Mouse (Mus musculus): ENCODE measurements at regions not wholly inside any gene's neighbourhood (a gene's known extent, or its start where the extent isn't known, plus 50 kb on each side); places are given as distances from the start of the nearest gene placed in this dataset.

- TF ChIP-seq CTCF (IDR thresholded peaks at IDR 0.05; ENCODE audit: control insufficient read depth, insufficient read depth, insufficient replicate concordance, low read depth, low read length) (no peak), POLR2A (IDR thresholded peaks at IDR 0.05; ENCODE audit: control insufficient read depth, low read depth, low read length) (no peak)
- Histone ChIP-seq H3K4me1 (ENCODE audit: control insufficient read depth, insufficient read depth, low read length) (no peaks in the 10 kb centered on the region), H3K27me3 (ENCODE audit: control insufficient read depth, insufficient read depth, low read length) (no peaks in the 10 kb centered on the region), H3K36me3 (ENCODE audit: control insufficient read depth, insufficient read depth, low read length) (no peaks in the 10 kb centered on the region), H3K27ac (ENCODE audit: control insufficient read depth, insufficient read depth, low read depth, low read length) (no peak overlapping the region), H3K4me3 (ENCODE audit: control insufficient read depth, low read depth, low read length) (no peak overlapping the region)
Observed at GRCm38 (mm10) chr10:12018281-12018680, 675.1 kb downstream of the Epm2a start.

GRCm38 (mm10) chr10:12019159-12019779 lies 676.1 kb downstream of the Epm2a start:
- Histone ChIP-seq H3K27ac (ENCODE audit: control insufficient read depth, insufficient read depth, low read depth, low read length) (no peak overlapping the region), H3K4me3 (ENCODE audit: control insufficient read depth, low read depth, low read length) (no peak overlapping the region), H3K27me3 (ENCODE audit: control insufficient read depth, insufficient read depth, low read length) (no peaks in the 10 kb centered on the region), H3K36me3 (ENCODE audit: control insufficient read depth, insufficient read depth, low read length) (no peaks in the 10 kb centered on the region), H3K4me1 (ENCODE audit: control insufficient read depth, insufficient read depth, low read length) (no peaks in the 10 kb centered on the region)
- TF ChIP-seq CTCF (IDR thresholded peaks at IDR 0.05; ENCODE audit: control insufficient read depth, insufficient read depth, insufficient replicate concordance, low read depth, low read length), result no peak
- TF ChIP-seq POLR2A (IDR thresholded peaks at IDR 0.05; ENCODE audit: control insufficient read depth, low read depth, low read length), result no peak

GRCm38 (mm10) chr10:12020576-12020975 lies 677.4 kb downstream of the Epm2a start:
- Histone ChIP-seq H3K4me1 (ENCODE audit: control insufficient read depth, insufficient read depth, low read length) (no peaks in the 10 kb centered on the region), H3K4me3 (ENCODE audit: control insufficient read depth, low read depth, low read length) (no peak overlapping the region), H3K27ac (ENCODE audit: control insufficient read depth, insufficient read depth, low read depth, low read length) (no peak overlapping the region), H3K36me3 (ENCODE audit: control insufficient read depth, insufficient read depth, low read length) (no peaks in the 10 kb centered on the region), H3K27me3 (ENCODE audit: control insufficient read depth, insufficient read depth, low read length) (no peaks in the 10 kb centered on the region)
- no peak for TF ChIP-seq CTCF (IDR thresholded peaks at IDR 0.05; ENCODE audit: control insufficient read depth, insufficient read depth, insufficient replicate concordance, low read depth, low read length)
- TF ChIP-seq POLR2A (IDR thresholded peaks at IDR 0.05; ENCODE audit: control insufficient read depth, low read depth, low read length), result no peak

GRCm38 (mm10) chr10:12035159-12035558 lies 692.0 kb downstream of the Epm2a start:
- H3K27ac ChIP-seq (ENCODE audit: control insufficient read depth, insufficient read depth, low read depth, low read length), result no peak overlapping the region
- no peaks in the 10 kb centered on the region for H3K4me1 ChIP-seq (ENCODE audit: control insufficient read depth, insufficient read depth, low read length)
- no peak overlapping the region for H3K4me3 ChIP-seq (ENCODE audit: control insufficient read depth, low read depth, low read length)
- H3K36me3 ChIP-seq (ENCODE audit: control insufficient read depth, insufficient read depth, low read length), result no peaks in the 10 kb centered on the region
- H3K27me3 ChIP-seq (ENCODE audit: control insufficient read depth, insufficient read depth, low read length), result no peaks in the 10 kb centered on the region
- TF ChIP-seq CTCF (IDR thresholded peaks at IDR 0.05; ENCODE audit: control insufficient read depth, insufficient read depth, insufficient replicate concordance, low read depth, low read length) (no peak), POLR2A (IDR thresholded peaks at IDR 0.05; ENCODE audit: control insufficient read depth, low read depth, low read length) (no peak)

GRCm38 (mm10) chr10:12045937-12046336 lies 702.7 kb downstream of the Epm2a start:
- H3K4me1 ChIP-seq (ENCODE audit: control insufficient read depth, insufficient read depth, low read length), result no peaks in the 10 kb centered on the region
- no peaks in the 10 kb centered on the region for H3K27me3 ChIP-seq (ENCODE audit: control insufficient read depth, insufficient read depth, low read length)
- H3K36me3 ChIP-seq (ENCODE audit: control insufficient read depth, insufficient read depth, low read length), result no peaks in the 10 kb centered on the region
- H3K27ac ChIP-seq (ENCODE audit: control insufficient read depth, insufficient read depth, low read depth, low read length), result no peak overlapping the region
- TF ChIP-seq CTCF (IDR thresholded peaks at IDR 0.05; ENCODE audit: control insufficient read depth, insufficient read depth, insufficient replicate concordance, low read depth, low read length) (no peak), POLR2A (IDR thresholded peaks at IDR 0.05; ENCODE audit: control insufficient read depth, low read depth, low read length) (no peak)
- no peak overlapping the region for H3K4me3 ChIP-seq (ENCODE audit: control insufficient read depth, low read depth, low read length)

GRCm38 (mm10) chr10:12059728-12060127 lies 716.5 kb downstream of the Epm2a start:
- no peaks in the 10 kb centered on the region for H3K4me1 ChIP-seq (ENCODE audit: control insufficient read depth, insufficient read depth, low read length)
- no peak overlapping the region for H3K4me3 ChIP-seq (ENCODE audit: control insufficient read depth, low read depth, low read length)
- no peaks in the 10 kb centered on the region for H3K36me3 ChIP-seq (ENCODE audit: control insufficient read depth, insufficient read depth, low read length)
- TF ChIP-seq CTCF (IDR thresholded peaks at IDR 0.05; ENCODE audit: control insufficient read depth, insufficient read depth, insufficient replicate concordance, low read depth, low read length) (no peak), POLR2A (IDR thresholded peaks at IDR 0.05; ENCODE audit: control insufficient read depth, low read depth, low read length) (no peak)
- no peaks in the 10 kb centered on the region for H3K27me3 ChIP-seq (ENCODE audit: control insufficient read depth, insufficient read depth, low read length)
- no peak overlapping the region for H3K27ac ChIP-seq (ENCODE audit: control insufficient read depth, insufficient read depth, low read depth, low read length)

- Histone ChIP-seq H3K4me1 (ENCODE audit: control insufficient read depth, insufficient read depth, low read length) (no peaks in the 10 kb centered on the region), H3K4me3 (ENCODE audit: control insufficient read depth, low read depth, low read length) (no peak overlapping the region), H3K27me3 (ENCODE audit: control insufficient read depth, insufficient read depth, low read length) (no peaks in the 10 kb centered on the region), H3K27ac (ENCODE audit: control insufficient read depth, insufficient read depth, low read depth, low read length) (no peak overlapping the region), H3K36me3 (ENCODE audit: control insufficient read depth, insufficient read depth, low read length) (no peaks in the 10 kb centered on the region)
- TF ChIP-seq POLR2A (IDR thresholded peaks at IDR 0.05; ENCODE audit: control insufficient read depth, low read depth, low read length) (no peak), CTCF (IDR thresholded peaks at IDR 0.05; ENCODE audit: control insufficient read depth, insufficient read depth, insufficient replicate concordance, low read depth, low read length) (no peak)
Observed at GRCm38 (mm10) chr10:12061069-12061861, 718.1 kb downstream of the Epm2a start.

All from testis, adult 2 months (tissue).